Mouse (Mus musculus): ENCODE measurements around the gene Gpr26. TPM values are rescaled to one million over a fixed set of nuclear protein-coding genes. Genes with fewer than 3 reads are reported as not detected.
A peak's percentile ranks its signal among the peaks of the same experiment; 100 is the strongest.

Gene Gpr26
- not detected in 2 replicates for polyA plus RNA-seq (2015; fragmentation: Nextera tagmentation; extraction: Ambion mirVana)

DNA sequence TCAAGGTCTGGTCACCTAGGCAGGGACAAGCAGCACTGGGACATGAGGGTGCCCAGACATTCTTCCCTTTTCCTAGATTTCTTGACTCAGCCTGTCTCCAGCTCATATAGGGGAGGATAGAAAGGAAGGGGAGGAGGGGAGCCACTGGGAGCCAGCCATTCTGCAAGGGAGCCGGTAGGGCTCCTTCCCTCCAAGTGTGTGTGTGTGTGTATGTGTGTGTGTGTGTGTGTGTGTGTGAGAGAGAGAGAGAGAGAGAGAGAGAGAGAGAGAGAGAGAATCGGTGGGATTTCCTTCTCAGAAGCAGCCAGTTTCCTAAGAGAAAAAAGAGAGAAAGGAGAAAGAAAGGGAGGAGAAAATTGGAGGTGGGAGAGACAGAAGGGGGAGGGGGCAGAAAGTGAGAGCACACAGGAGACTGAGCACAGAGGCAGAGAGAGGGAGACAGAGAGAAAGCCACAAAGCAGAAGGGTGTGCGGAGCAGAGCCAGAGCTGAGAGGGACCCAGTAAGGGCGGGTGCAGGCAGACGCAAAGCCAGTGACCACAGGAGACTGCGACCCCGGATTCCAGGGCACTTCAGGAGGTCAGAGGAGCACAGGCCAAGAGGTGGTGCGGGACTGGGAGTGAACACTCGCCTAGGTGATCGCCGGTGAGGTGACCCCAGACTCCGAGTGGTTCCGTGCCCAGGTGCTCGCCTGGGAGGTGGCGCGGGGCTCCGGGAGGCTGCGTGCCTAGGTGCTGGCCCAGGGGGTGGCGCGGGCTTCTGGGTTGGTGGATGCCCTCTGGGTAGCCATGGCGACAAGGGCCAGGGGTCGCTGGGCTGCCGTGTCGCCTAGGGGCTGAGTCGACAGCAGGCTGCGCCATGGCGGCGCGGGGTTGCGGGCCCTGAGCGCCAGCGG is at the start of gene Gpr26:
TSS of gene Gpr26 (plus strand) at position 438 of the 893 bp plus-strand sequence.
- H3K27me3 ChIP-seq: peaks cover 66% of the 10 kb centered on the region
- H3K4me1 ChIP-seq: peaks cover 8% of the 10 kb centered on the region
- no peaks in the 10 kb centered on the region for H3K36me3 ChIP-seq
- H3K27ac ChIP-seq: no peak within 1 kb of the TSS
- ATAC-seq (ENCODE audit: low FRiP score, low read depth): no peak
- no peak within 1 kb of the TSS for H3K9ac ChIP-seq
- H3K9me3 ChIP-seq: no peaks in the 10 kb centered on the region
- whole genome bisulfite sequencing: 3% methylated on average over 32 of the region's 32 CpGs
- H3K4me2 ChIP-seq (replicated peaks): peak within 1 kb of the TSS; percentile 55
- peak within 1 kb of the TSS; percentile 33 for H3K4me3 ChIP-seq

GRCm38 (mm10) chr7:131917384-131917783 is 48.9 kb upstream of the Gpr26 start:
- H3K27ac ChIP-seq: no peak overlapping the region
- H3K4me1 ChIP-seq: no peaks in the 10 kb centered on the region
- no peaks in the 10 kb centered on the region for H3K36me3 ChIP-seq
- no peak overlapping the region for H3K4me3 ChIP-seq
- no peaks in the 10 kb centered on the region for H3K9me3 ChIP-seq
- WGBS: 51% methylated on average over 7 of the region's 7 CpGs
- H3K4me2 ChIP-seq (replicated peaks): no peak overlapping the region
- no peak overlapping the region for H3K9ac ChIP-seq
- no peaks in the 10 kb centered on the region; the same call in 1 of the 2 replicates for H3K27me3 ChIP-seq
- ATAC-seq (ENCODE audit: low FRiP score, low read depth): no peak

GRCm38 (mm10) chr7:131927288-131928050 is 38.8 kb upstream of the Gpr26 start:
- Histone ChIP-seq H3K36me3 (no peaks in the 10 kb centered on the region), H3K4me3 (no peak overlapping the region), H3K27ac (no peak overlapping the region), H3K4me2 (replicated peaks) (no peak overlapping the region), H3K9me3 (no peaks in the 10 kb centered on the region), H3K27me3 (no peaks in the 10 kb centered on the region), H3K9ac (no peak overlapping the region), H3K4me1 (peaks cover 20% of the 10 kb centered on the region)
- peak; percentile 44; the same call in 1 of the 2 replicates for ATAC-seq (ENCODE audit: low FRiP score, low read depth)
- 34% methylated on average over 9 of the region's 9 CpGs for WGBS

DNA sequence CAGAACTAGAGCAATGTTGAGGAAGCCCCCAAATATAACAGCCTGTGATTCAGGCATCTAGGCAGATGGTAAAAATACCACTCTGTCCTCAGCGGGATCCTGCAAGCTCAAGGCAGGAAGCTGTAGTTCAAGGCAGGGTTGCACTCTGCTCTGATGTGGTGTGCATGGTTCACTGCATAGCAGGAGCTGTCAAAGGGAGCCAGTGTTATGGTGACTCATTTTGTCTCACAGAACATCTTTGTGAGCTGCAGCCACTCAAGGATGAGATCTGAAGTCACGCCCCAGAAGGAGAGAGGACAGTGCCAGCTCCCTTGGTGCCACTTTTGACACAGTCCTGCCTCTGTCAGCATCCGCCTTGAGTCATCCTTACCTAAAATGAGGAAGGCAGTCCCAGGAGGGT is 28.6 kb upstream of the Gpr26 start:
- Histone ChIP-seq H3K27me3 (no peaks in the 10 kb centered on the region), H3K4me3 (no peak overlapping the region), H3K36me3 (no peaks in the 10 kb centered on the region), H3K27ac (no peak overlapping the region), H3K9ac (no peak overlapping the region), H3K4me1 (no peaks in the 10 kb centered on the region), H3K4me2 (replicated peaks) (no peak overlapping the region), H3K9me3 (no peaks in the 10 kb centered on the region)
- ATAC-seq (ENCODE audit: low FRiP score, low read depth): no peak
- WGBS: 79% methylated on average over 3 of the region's 3 CpGs

- Histone ChIP-seq H3K9me3 (no peaks in the 10 kb centered on the region), H3K4me3 (no peak overlapping the region), H3K4me1 (no peaks in the 10 kb centered on the region), H3K9ac (no peak overlapping the region), H3K36me3 (no peaks in the 10 kb centered on the region), H3K4me2 (replicated peaks) (no peak overlapping the region), H3K27me3 (peaks cover 2% of the 10 kb centered on the region; the same call in 1 of the 2 replicates), H3K27ac (no peak overlapping the region)
- 48% methylated on average over 5 of the region's 5 CpGs for WGBS
- ATAC-seq (ENCODE audit: low FRiP score, low read depth): no peak
Observed at GRCm38 (mm10) chr7:131951131-131951530, 15.1 kb upstream of the Gpr26 start.

DNA sequence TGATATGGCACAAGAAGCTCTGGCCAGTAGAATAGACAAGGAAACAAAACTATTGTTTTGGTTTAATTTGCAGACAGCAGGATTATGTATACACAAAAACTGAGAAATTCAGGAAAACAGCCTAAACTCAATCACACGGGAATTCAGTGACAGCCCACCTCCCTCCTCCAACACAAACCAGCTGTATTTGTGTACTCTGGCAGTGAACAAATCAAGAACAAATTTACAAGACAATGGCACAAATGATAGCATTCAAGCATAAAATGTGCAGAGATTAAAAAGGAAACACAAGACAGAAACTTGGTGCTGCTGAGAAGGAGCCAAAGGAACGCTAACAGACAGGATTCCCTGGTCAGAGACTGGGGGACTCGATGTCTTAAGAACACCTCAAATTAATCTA is 12.9 kb upstream of the Gpr26 start:
- Histone ChIP-seq H3K9ac (no peak overlapping the region), H3K4me1 (no peaks in the 10 kb centered on the region), H3K36me3 (no peaks in the 10 kb centered on the region), H3K27ac (no peak overlapping the region), H3K4me3 (no peak overlapping the region), H3K27me3 (no peaks in the 10 kb centered on the region), H3K4me2 (replicated peaks) (no peak overlapping the region), H3K9me3 (no peaks in the 10 kb centered on the region)
- ATAC-seq (ENCODE audit: low FRiP score, low read depth): no peak
- WGBS: 79% methylated on average over 3 of the region's 3 CpGs

DNA sequence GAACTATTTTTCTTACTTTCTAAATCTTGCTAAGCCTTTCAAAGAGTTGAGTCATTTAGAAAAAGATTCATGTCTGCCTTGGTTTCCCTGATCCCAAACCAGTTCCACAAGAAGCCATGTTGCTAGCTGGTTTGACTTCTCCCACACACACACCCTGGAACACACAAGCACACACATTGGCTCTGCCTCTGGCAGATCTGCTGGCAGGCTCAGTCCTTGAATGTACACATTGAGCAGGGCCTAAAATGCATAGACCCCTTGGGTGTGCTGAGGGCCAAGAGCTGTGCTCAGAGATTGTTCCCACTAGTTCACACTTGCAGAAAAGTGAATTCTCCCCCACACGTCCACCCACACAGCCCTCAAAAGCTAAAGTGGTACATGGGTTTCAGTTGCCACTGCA is 7.6 kb upstream of the Gpr26 start:
- no peak overlapping the region for H3K4me3 ChIP-seq
- H3K4me1 ChIP-seq: no peaks in the 10 kb centered on the region
- no peak for ATAC-seq (ENCODE audit: low FRiP score, low read depth)
- 69% methylated on average over 1 of the region's 1 CpGs for WGBS
- no peaks in the 10 kb centered on the region for H3K36me3 ChIP-seq
- no peak overlapping the region for H3K9ac ChIP-seq
- H3K9me3 ChIP-seq: no peaks in the 10 kb centered on the region
- no peak overlapping the region for H3K27ac ChIP-seq
- no peaks in the 10 kb centered on the region for H3K27me3 ChIP-seq
- H3K4me2 ChIP-seq (replicated peaks): no peak overlapping the region

DNA sequence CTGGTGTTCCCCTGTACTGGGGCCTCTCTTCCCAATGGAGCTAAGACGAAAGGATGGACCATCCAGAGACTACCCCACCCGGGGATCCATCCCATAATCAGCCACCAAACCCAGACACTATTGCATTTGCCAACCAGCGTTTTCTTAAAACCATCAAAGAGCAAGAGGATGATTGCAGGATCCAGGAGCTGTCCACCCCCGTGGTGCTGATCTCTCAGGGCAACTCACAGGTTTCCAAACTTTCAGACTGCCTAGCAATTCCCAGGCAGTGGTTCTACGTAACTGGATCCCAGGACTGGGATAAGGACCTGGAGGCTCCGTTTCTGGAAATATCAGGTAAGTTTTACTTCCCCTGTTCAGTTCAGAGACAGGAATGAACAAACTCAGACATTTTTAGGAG is 5.7 kb upstream of the Gpr26 start:
- Histone ChIP-seq H3K27ac (no peak overlapping the region), H3K27me3 (peaks cover 18% of the 10 kb centered on the region), H3K4me1 (no peaks in the 10 kb centered on the region), H3K9ac (no peak overlapping the region), H3K4me3 (no peak overlapping the region), H3K9me3 (no peaks in the 10 kb centered on the region), H3K36me3 (no peaks in the 10 kb centered on the region), H3K4me2 (replicated peaks) (no peak overlapping the region)
- no peak for ATAC-seq (ENCODE audit: low FRiP score, low read depth)
- 26% methylated on average over 6 of the region's 6 CpGs for WGBS

DNA sequence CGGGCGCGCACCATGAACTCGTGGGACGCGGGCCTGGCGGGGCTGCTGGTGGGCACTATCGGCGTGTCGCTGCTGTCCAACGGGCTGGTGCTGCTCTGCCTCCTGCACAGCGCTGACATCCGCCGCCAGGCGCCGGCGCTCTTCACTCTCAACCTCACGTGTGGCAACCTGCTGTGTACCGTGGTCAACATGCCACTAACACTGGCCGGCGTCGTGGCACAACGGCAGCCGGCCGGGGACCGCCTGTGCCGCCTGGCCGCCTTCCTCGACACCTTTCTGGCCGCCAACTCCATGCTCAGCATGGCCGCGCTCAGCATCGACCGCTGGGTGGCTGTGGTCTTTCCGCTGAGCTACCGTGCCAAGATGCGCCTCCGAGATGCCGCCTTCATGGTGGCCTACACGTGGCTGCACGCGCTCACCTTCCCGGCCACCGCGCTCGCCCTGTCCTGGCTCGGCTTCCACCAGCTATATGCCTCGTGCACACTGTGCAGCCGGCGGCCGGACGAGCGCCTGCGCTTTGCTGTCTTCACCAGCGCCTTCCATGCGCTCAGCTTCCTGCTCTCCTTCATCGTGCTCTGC is 745 bp downstream of the Gpr26 start:
- peaks cover 8% of the 10 kb centered on the region for H3K4me1 ChIP-seq
- H3K9ac ChIP-seq: no peak overlapping the region
- WGBS: 10% methylated on average over 57 of the region's 57 CpGs
- peak overlapping the region; percentile 33 for H3K4me3 ChIP-seq
- no peak overlapping the region for H3K27ac ChIP-seq
- peak overlapping the region; percentile 55 for H3K4me2 ChIP-seq (replicated peaks)
- peaks cover 66% of the 10 kb centered on the region for H3K27me3 ChIP-seq
- no peaks in the 10 kb centered on the region for H3K9me3 ChIP-seq
- H3K36me3 ChIP-seq: no peaks in the 10 kb centered on the region
- no peak for ATAC-seq (ENCODE audit: low FRiP score, low read depth)

DNA sequence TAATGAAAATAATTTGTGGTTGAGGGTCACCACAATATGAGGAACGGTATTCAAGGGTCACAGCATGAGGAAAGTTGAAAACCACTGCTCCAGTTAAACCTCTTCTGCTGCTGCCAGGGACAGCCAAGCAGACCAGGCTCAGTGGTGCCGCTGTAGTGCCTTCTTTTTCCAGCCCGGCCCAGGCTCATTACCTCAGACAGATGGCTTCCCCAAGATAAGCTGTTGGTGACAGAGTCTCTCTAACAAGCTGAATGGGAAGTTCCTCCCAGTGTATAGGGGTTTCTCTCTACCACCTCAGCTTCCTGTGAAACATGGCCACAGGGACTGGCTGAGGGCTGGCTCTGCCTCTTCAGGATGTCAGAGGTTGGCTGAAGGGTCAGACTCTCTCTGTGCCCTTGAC is 4.0 kb downstream of the Gpr26 start:
- H3K9ac ChIP-seq: no peak overlapping the region
- H3K4me2 ChIP-seq (replicated peaks): no peak overlapping the region
- peaks cover 51% of the 10 kb centered on the region for H3K27me3 ChIP-seq
- 46% methylated on average over 3 of the region's 3 CpGs for whole genome bisulfite sequencing
- no peak overlapping the region for H3K27ac ChIP-seq
- peaks cover 8% of the 10 kb centered on the region for H3K4me1 ChIP-seq
- H3K36me3 ChIP-seq: no peaks in the 10 kb centered on the region
- no peak for ATAC-seq (ENCODE audit: low FRiP score, low read depth)
- H3K9me3 ChIP-seq: no peaks in the 10 kb centered on the region
- no peak overlapping the region for H3K4me3 ChIP-seq

DNA sequence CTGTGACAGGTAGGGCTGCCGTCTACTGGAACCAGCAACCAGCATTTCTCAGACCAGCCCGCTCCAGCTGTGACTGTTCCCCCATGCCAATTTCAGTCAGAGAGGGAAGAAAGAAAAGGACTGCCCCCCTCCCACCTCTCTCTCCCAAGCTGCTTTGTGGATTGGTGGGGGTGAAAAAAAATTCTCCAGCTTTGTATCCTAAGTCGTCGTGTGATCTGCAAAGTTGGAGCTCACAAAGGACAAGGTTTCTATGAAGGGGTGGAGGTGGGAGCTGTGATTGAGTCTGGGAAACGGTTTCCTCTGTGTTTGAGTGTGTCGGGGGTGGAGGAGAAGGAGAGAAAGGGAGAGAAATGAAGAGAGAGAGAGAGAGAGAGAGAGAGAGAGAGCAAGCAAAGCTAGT is 9.6 kb downstream of the Gpr26 start:
- Histone ChIP-seq H3K27me3 (peaks cover 2% of the 10 kb centered on the region; the same call in 1 of the 2 replicates), H3K27ac (no peak overlapping the region), H3K4me3 (no peak overlapping the region), H3K36me3 (no peaks in the 10 kb centered on the region), H3K4me1 (no peaks in the 10 kb centered on the region), H3K4me2 (replicated peaks) (no peak overlapping the region), H3K9me3 (no peaks in the 10 kb centered on the region), H3K9ac (no peak overlapping the region)
- no peak for ATAC-seq (ENCODE audit: low FRiP score, low read depth)
- 70% methylated on average over 6 of the region's 6 CpGs for WGBS

DNA sequence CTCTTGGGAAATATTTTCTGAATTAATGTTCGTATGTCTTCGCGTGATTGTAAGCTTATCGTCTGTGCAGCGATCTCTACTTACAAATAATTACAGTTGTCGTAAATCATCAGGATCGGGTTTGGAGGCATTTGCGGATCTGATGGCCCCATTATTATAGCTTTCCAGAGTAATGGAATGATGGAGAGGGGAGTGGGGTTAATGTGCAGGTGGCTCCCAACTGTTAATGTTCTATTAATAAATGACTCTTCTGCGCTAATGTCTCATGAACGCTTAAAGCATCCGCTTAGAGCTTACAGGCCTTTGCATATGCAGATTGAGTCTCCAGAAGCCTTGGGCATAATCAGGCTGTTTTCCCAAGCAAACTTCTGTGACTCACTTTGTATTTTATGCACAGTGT is 12.3 kb downstream of the Gpr26 start:
- 62% methylated on average over 11 of the region's 11 CpGs for WGBS
- Histone ChIP-seq H3K9me3 (no peaks in the 10 kb centered on the region), H3K27ac (no peak overlapping the region), H3K4me3 (no peak overlapping the region), H3K27me3 (0 out of 2 replicates have a peak, but pooled peaks cover 2% of the 10 kb centered on the region), H3K36me3 (no peaks in the 10 kb centered on the region), H3K4me2 (replicated peaks) (no peak overlapping the region), H3K9ac (no peak overlapping the region), H3K4me1 (no peaks in the 10 kb centered on the region)
- ATAC-seq (ENCODE audit: low FRiP score, low read depth): no peak
